Mouse (Mus musculus) layer of hippocampus, adult 11-12 months (tissue): ENCODE measurements around the gene Zfp839.

Experiments
- DNase-seq: peaks from one replicate; pipeline ENCODE4 v3.0.0; 2022; ENCODE audit warnings: low spot score

The Zfp839 gene

GRCm38 (mm10) chr12:110885251-110885650, 35.2 kb downstream of the Zfp839 start:
- no peak for DNase-seq

GRCm38 (mm10) chr12:110888106-110888505, 38.1 kb downstream of the Zfp839 start:
- DNase-seq: no peak

- no peak for DNase-seq
These were observed 38.6 kb downstream of the Zfp839 start for GRCm38 (mm10) chr12:110888606-110889005.

GRCm38 (mm10) chr12:110889036-110890020, 39.3 kb downstream of the Zfp839 start, which contains the start of the genes Cinp and Tecpr2:
Gene Cinp (minus strand): TSS chr12:110889145.
Gene Tecpr2 (plus strand): TSS chr12:110889264.
- DNase-seq: peak; percentile 97

- no peak for DNase-seq
These were observed 41.8 kb downstream of the Zfp839 start for GRCm38 (mm10) chr12:110891887-110892286.

- no peak for DNase-seq
These were observed 52.1 kb downstream of the Zfp839 start for GRCm38 (mm10) chr12:110902106-110902505.

GRCm38 (mm10) chr12:110903536-110903935, 53.5 kb downstream of the Zfp839 start:
- peak; percentile 37 for DNase-seq

GRCm38 (mm10) chr12:110907845-110908244, 57.8 kb downstream of the Zfp839 start:
- DNase-seq: no peak

GRCm38 (mm10) chr12:110909962-110910361, 59.9 kb downstream of the Zfp839 start:
- no peak for DNase-seq

- no peak for DNase-seq
These were observed 65.7 kb downstream of the Zfp839 start for GRCm38 (mm10) chr12:110915761-110916160.
